Mouse (Mus musculus) CH12.LX (cell line): ENCODE results near the gene Pigm. TPM values are rescaled to one million over a fixed set of nuclear protein-coding genes. Genes with fewer than 3 reads are reported as not detected.

Experiments
- DNase-seq: peaks from one replicate; pipeline ENCODE4 v3.0.0-alpha.2; 2013; ENCODE audit errors: extremely low read depth
- H3K27ac ChIP-seq: 2 replicates; pipeline ENCODE4 v1.5.1; 2012; ENCODE audit warnings: low read depth, mild to moderate bottlenecking, control low read depth, moderate library complexity; ENCODE audit not compliant: insufficient read depth
- H3K27me3 ChIP-seq: replicated peaks from 2 replicates; pipeline ENCODE3; 2012; ENCODE audit warnings: inconsistent platforms
- H3K36me3 ChIP-seq, 2 experiments: replicated peaks in 1 of 2; 2 replicates each; pipeline versions ENCODE3 to v1.6.1; 2012; ENCODE audit warnings: inconsistent platforms in 1 of 2, low read length in 1 of 2, mild to moderate bottlenecking in 1 of 2, mixed read lengths in 1 of 2, moderate library complexity in 1 of 2; ENCODE audit not compliant: control insufficient read depth in 1 of 2, insufficient read depth in 1 of 2
- H3K4me1 ChIP-seq, 2 experiments: 2 replicates each; pipeline ENCODE4 v1.6.1; 2012; ENCODE audit warnings: inconsistent platforms in 1 of 2, moderate library complexity in 1 of 2; ENCODE audit not compliant: insufficient read depth in 2 of 2, control insufficient read depth in 1 of 2
- H3K4me2 ChIP-seq: 2 replicates; pipeline ENCODE4 v1.6.1; 2012; ENCODE audit warnings: low read depth, mild to moderate bottlenecking, control low read depth; ENCODE audit not compliant: poor library complexity, insufficient read depth, severe bottlenecking
- H3K4me3 ChIP-seq, 3 experiments: fragments of 150-350 bp in 1 of 3; sonication (generic) in 1 of 3; replicated peaks in 1 of 3; 2 replicates each; pipeline versions ENCODE3 to v1.5.1; 2011 to 2012; ENCODE audit warnings: low read depth in 2 of 3, low read length in 2 of 3, mild to moderate bottlenecking in 2 of 3, moderate library complexity in 2 of 3, control low read depth in 1 of 3, improper control_type of control experiment in 1 of 3, inconsistent platforms in 1 of 3, mixed read lengths in 1 of 3; ENCODE audit not compliant: poor library complexity in 1 of 3
- H3K79me2 ChIP-seq: replicated peaks from 2 replicates; pipeline ENCODE4 v1.6.1; 2012; ENCODE audit warnings: mild to moderate bottlenecking, moderate library complexity; ENCODE audit not compliant: control insufficient read depth, poor library complexity, insufficient read depth, severe bottlenecking; ENCODE audit errors: extremely low read depth
- H3K9ac ChIP-seq: 2 replicates; pipeline ENCODE4 v1.6.1; 2012; ENCODE audit warnings: low read depth, mild to moderate bottlenecking, control low read depth, moderate library complexity; ENCODE audit not compliant: insufficient read depth
- H3K9me3 ChIP-seq: replicated peaks from 2 replicates; pipeline ENCODE3; 2012; ENCODE audit warnings: low read length, inconsistent platforms, mixed read lengths
- CTCF ChIP-seq, 2 experiments: IDR thresholded peaks in 1 of 2; conservative IDR thresholded peaks in 1 of 2; 2 replicates each; pipeline ENCODE4 v1.5.1; 2011 to 2012; ENCODE audit warnings: low read depth in 2 of 2, low read length in 2 of 2, improper control_type of control experiment in 1 of 2, inconsistent platforms in 1 of 2, mild to moderate bottlenecking in 1 of 2, moderate library complexity in 1 of 2
- EP300 ChIP-seq: IDR thresholded peaks from 2 replicates; pipeline ENCODE4 v1.6.1; 2011; ENCODE audit warnings: low read length, improper control_type of control experiment
- ETS1 ChIP-seq: conservative IDR thresholded peaks from 2 replicates; pipeline ENCODE4 v1.6.1; 2012; ENCODE audit warnings: low read depth, mild to moderate bottlenecking, inconsistent platforms, low read length, improper control_type of control experiment, moderate library complexity
- GABPA ChIP-seq: IDR thresholded peaks from 2 replicates; pipeline ENCODE4 v1.6.1; 2012; ENCODE audit warnings: low read depth, low read length, improper control_type of control experiment, inconsistent platforms; ENCODE audit not compliant: insufficient replicate concordance
- HCFC1 ChIP-seq: IDR thresholded peaks from 2 replicates; pipeline ENCODE4 v1.6.1; 2012; ENCODE audit warnings: low read depth, mild to moderate bottlenecking, inconsistent platforms, low read length, improper control_type of control experiment
- JUND ChIP-seq: conservative IDR thresholded peaks from 2 replicates; pipeline ENCODE4 v1.6.1; 2011; ENCODE audit warnings: low read depth, low read length, improper control_type of control experiment
- KAT2A ChIP-seq: IDR thresholded peaks from 2 replicates; pipeline ENCODE4 v1.6.1; 2012; ENCODE audit warnings: low read length, improper control_type of control experiment, inconsistent platforms; ENCODE audit not compliant: insufficient replicate concordance
- MAX ChIP-seq: IDR thresholded peaks from 2 replicates; pipeline ENCODE4 v1.6.1; 2011; ENCODE audit warnings: low read length, improper control_type of control experiment
- MXI1 ChIP-seq: IDR thresholded peaks from 2 replicates; pipeline ENCODE4 v1.6.1; 2011; ENCODE audit warnings: mild to moderate bottlenecking, low read depth, low read length, improper control_type of control experiment
- MYC ChIP-seq: IDR thresholded peaks from 2 replicates; pipeline ENCODE4 v1.6.1; 2011; ENCODE audit warnings: low read depth, mild to moderate bottlenecking, improper control_type of control experiment, low read length
- RAD21 ChIP-seq: IDR thresholded peaks from 2 replicates; pipeline ENCODE4 v1.6.1; 2011; ENCODE audit warnings: low read depth, mild to moderate bottlenecking, low read length, improper control_type of control experiment, moderate library complexity
- RCOR1 ChIP-seq: conservative IDR thresholded peaks from 2 replicates; pipeline ENCODE4 v1.6.1; 2012; ENCODE audit warnings: low read depth, mild to moderate bottlenecking, inconsistent platforms, low read length, improper control_type of control experiment
- SMC3 ChIP-seq: IDR thresholded peaks from 2 replicates; pipeline ENCODE4 v1.6.1; 2011; ENCODE audit warnings: low read depth, low read length, improper control_type of control experiment
- TCF12 ChIP-seq: IDR thresholded peaks from 2 replicates; pipeline ENCODE4 v1.6.1; 2014; ENCODE audit warnings: low read depth, mild to moderate bottlenecking, inconsistent platforms, low read length, improper control_type of control experiment
- UBTF ChIP-seq: IDR thresholded peaks from 2 replicates; pipeline ENCODE4 v1.6.1; 2012; ENCODE audit warnings: low read depth, mild to moderate bottlenecking, inconsistent platforms, low read length, improper control_type of control experiment, moderate library complexity
- USF1 ChIP-seq: IDR thresholded peaks from 2 replicates; pipeline ENCODE4 v1.6.1; 2014; ENCODE audit warnings: low read depth, mild to moderate bottlenecking, inconsistent platforms, low read length, improper control_type of control experiment
- ZC3H11A ChIP-seq: IDR thresholded peaks from 2 replicates; pipeline ENCODE4 v1.6.1; 2012; ENCODE audit warnings: low read depth, mild to moderate bottlenecking, inconsistent platforms, low read length, improper control_type of control experiment
- ZMIZ1 ChIP-seq: IDR thresholded peaks from 2 replicates; pipeline ENCODE4 v1.6.1; 2012; ENCODE audit warnings: low read depth, mild to moderate bottlenecking, inconsistent platforms, low read length, improper control_type of control experiment
- ZNF384 ChIP-seq: IDR thresholded peaks from 2 replicates; pipeline ENCODE4 v1.6.1; 2012; ENCODE audit warnings: low read depth, low read length, improper control_type of control experiment, inconsistent platforms
- dilution Hi-C: fragments of 300-500 bp; cut with MboI; formaldehyde crosslinking; loops from 2 replicates; pipeline ENCODE4 v1.14.3; 2020; ENCODE audit warnings: low sequenced_read_pairs; ENCODE audit not compliant: extremely low pct_unique_long_range_greater_than_20kb, extremely low pct_ligation_motif_present
- in situ Hi-C: fragments of 300-500 bp; cut with MboI; formaldehyde crosslinking; loops from 3 replicates; pipeline ENCODE4 v1.14.3; 2019; ENCODE audit warnings: low sequenced_read_pairs, low pct_ligation_motif_present, low pct_unique_long_range_greater_than_20kb, mixed read lengths
- polyA plus RNA-seq: library from polyadenylated mRNA; unstranded; fragments of >175 nt; gene quantifications from 2 replicates; pipeline ENCODE4 v1.2.1, GENCODE M21; 2012; ENCODE audit warnings: low read depth; ENCODE audit not compliant: insufficient read length
- total RNA-seq, 2 experiments: library from RNA; depleted of rRNA; stranded (reverse); fragments of 300-350 nt in 1 of 2; fragments of >200 nt in 1 of 2; gene quantifications; 2 replicates each; pipeline ENCODE4 v1.2.3; 2012 to 2014

The Pigm gene
- total and polyA plus RNA-seq, 3 experiments: 8.6 to 13.8 (median 10.7) TPM

DNA sequence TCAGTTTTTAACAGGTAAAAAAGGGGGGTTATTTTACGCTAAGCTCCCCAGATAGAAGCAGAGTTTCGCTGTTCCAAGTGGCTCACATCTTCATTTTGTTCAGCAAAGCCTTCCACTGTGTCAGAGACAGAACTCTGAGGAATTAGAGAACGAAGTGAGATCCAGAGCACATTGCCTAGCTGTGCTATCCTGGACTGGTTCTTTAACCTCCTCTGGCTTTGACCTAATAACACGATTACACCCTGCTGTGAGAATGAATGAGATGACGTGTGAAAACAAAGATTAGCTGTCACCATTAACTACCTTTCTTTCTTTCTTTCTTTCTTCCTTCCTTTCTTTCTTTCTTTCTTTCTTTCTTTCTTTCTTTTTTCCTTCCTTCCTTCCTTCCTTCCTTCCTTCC lies 33.1 kb downstream of the Pigm start:
- no peak for DNase-seq
- TF ChIP-seq JUND (no peak), ZMIZ1 (no peak), RCOR1 (no peak), GABPA (no peak), USF1 (no peak), MYC (no peak), UBTF (no peak), EP300 (no peak), ETS1 (no peak), TCF12 (no peak), KAT2A (no peak), ZNF384 (no peak), HCFC1 (no peak), MXI1 (no peak)
- H3K9ac ChIP-seq: peak overlapping the region; percentile 59; the same call in 1 of the 2 replicates
- no peaks in the 10 kb centered on the region for H3K36me3 ChIP-seq
- dilution Hi-C loops (no loop called here), in situ Hi-C loops (loop anchor here (25.0 kb wide), 2 partner anchors 203 to 978 kb away; partner anchors contain the start of gene Fcrl6)
- peaks cover 0 to 21% of the 10 kb centered on the region in 2 experiments; a peak in 2 of 4 replicates for H3K4me1 ChIP-seq
- H3K79me2 ChIP-seq: no peaks in the 10 kb centered on the region
- H3K9me3 ChIP-seq: no peaks in the 10 kb centered on the region
- H3K4me2 ChIP-seq: peak overlapping the region; percentile 94
- peaks cover 1% of the 10 kb centered on the region for H3K27me3 ChIP-seq
- no peak overlapping the region for H3K27ac ChIP-seq
- peak overlapping the region in 1 of 3 experiments; percentile 4 for H3K4me3 ChIP-seq

DNA sequence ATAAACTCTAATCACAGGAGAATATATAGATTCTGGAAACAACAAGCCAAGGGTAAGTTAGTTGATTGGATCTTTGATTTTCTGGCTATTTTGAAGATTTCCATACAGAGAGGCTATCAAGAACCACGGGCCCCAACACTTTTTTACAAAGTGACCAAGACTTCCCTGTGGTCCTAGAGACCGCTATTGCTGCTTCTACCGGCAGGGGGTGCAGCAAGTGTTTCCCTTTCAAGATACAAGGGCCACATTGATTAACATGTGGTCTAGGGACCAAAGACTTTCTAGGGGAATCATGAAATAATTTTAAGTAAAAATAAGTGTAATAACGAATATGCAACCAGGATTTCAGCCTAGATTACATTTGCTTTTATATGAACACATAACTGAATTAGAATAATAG lies 34.5 kb downstream of the Pigm start:
- Histone ChIP-seq H3K9me3 (no peaks in the 10 kb centered on the region), H3K4me3 (no peak overlapping the region), H3K79me2 (no peaks in the 10 kb centered on the region), H3K36me3 (no peaks in the 10 kb centered on the region), H3K27ac (no peak overlapping the region), H3K9ac (no peak overlapping the region), H3K4me2 (no peak overlapping the region), H3K4me1 (peaks cover 0 to 21% of the 10 kb centered on the region in 2 experiments; a peak in 2 of 4 replicates), H3K27me3 (peaks cover 1% of the 10 kb centered on the region)
- DNase-seq: peak; percentile 69
- no peak for TF ChIP-seq TCF12
- peak; percentile 18; the same call in 1 of the 2 replicates for TF ChIP-seq ZC3H11A
- TF ChIP-seq MAX: 0 out of 2 replicates have a peak, but pooled peaks have one; percentile 38
- no peak for TF ChIP-seq EP300
- TF ChIP-seq RAD21: peak; percentile 68
- peak; percentile 92 for TF ChIP-seq SMC3
- TF ChIP-seq MYC: peak; percentile 66; the same call in 1 of the 2 replicates
- peak; percentile 41 to 90; a peak in 3 of 4 replicates for TF ChIP-seq CTCF (conservative IDR thresholded peaks at IDR 0.05 in 1 of 2, IDR thresholded peaks at IDR 0.05 in 1 of 2; ENCODE audit: low read depth in 2 of 2, low read length in 2 of 2)
- dilution Hi-C loops: no loop called here
- in situ Hi-C loops: loop anchor here (25.0 kb wide), 2 partner anchors 201 to 976 kb away; partner anchors contain the start of gene Fcrl6
